Mouse (Mus musculus) induced T-regulatory cell, adult 2 months (primary cell): ENCODE measurements around the gene Plce1.
A peak's percentile ranks its signal among the peaks of the same experiment; 100 is the strongest.

Experiments
- DNase-seq: peaks from one replicate; pipeline ENCODE4 v3.0.0-alpha.2; 2012; ENCODE audit warnings: low read depth

The Plce1 gene

GRCm38 (mm10) chr19:38729264-38729663 is 248.4 kb downstream of the Plce1 start:
- no peak for DNase-seq

GRCm38 (mm10) chr19:38744546-38744945 is 263.6 kb downstream of the Plce1 start:
- no peak for DNase-seq

DNA sequence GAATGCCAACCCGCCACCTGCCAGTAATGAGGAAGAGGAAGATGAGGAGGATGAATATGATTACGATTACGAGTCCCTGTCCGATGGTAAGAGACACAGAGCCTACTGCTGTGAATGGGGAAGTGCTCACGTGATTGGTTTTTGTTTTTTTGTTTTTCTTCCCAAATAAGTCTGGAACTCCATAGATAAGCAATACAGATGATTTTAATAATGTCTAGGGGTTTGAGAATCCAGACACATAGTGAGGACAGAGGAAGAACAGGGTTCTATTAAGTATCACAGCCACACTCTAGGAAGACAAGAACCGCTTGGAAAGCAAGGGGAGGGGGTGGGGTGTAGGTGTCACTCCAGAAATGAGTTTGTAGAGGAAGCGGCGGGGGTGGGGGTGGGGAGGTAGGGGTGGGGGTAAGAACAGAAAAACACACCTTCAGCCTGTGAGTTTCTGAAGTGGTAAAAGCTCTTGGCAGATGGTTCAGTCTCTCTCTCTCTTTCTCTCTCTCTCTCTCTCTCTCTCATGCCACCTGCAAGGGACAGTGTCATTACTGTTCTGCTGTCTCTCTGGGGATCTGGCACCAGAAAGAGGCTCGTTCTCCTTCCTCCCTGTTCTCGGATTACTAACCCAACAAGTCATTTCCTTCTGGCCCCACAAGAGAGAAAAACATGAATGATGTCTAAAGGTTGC is 265.0 kb downstream of the Plce1 start:
- DNase-seq: peak; percentile 74

GRCm38 (mm10) chr19:38746492-38747014 is 265.6 kb downstream of the Plce1 start:
- DNase-seq: no peak

- peak; percentile 33 for DNase-seq
These were observed 269.3 kb downstream of the Plce1 start for GRCm38 (mm10) chr19:38750192-38750591.

- DNase-seq: no peak
These were observed 276.3 kb downstream of the Plce1 start for GRCm38 (mm10) chr19:38757161-38757560.

DNA sequence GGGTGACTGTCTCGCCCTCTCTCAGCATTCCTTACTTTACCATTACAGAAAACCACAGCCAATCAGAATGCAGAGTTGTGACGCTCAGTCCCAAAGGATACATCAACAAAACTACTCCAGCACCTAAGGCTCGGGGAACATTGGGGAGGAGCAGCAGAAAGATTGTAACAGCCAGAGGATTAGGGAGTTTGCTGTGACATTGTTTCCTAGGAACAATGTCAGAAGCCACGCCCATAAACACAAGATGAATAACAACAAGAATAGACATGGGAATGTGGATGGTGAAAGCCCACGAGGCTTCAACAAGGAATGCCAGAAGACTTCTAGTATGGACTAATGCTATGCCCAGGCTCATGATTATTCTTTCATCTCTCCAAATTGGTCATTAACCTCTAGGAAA is 277.1 kb downstream of the Plce1 start:
- DNase-seq: no peak

GRCm38 (mm10) chr19:38758685-38759472 is 278.0 kb downstream of the Plce1 start:
- no peak for DNase-seq

GRCm38 (mm10) chr19:38760441-38760840 is 279.5 kb downstream of the Plce1 start:
- DNase-seq: no peak

GRCm38 (mm10) chr19:38766306-38766705 is 285.4 kb downstream of the Plce1 start:
- DNase-seq: no peak

DNA sequence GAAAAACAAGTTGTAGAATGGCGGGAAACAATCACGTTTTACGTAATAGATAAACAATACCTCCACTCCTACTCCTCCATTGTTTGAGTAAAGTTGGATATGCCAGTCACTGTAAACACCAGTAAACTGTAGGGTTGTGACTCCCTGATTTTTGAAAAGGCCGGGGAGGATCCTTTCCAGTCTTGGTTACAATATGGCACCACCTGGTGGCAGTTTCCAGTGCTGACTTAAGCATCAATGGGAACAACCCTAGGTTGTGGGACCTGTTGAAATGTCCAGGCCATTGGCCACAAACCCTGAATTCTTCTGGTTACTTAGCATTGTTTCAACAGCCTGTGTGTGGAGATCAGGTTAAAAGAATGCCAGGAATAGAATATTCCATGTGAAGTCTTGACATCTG is 294.6 kb downstream of the Plce1 start:
- peak; percentile 54 for DNase-seq

DNA sequence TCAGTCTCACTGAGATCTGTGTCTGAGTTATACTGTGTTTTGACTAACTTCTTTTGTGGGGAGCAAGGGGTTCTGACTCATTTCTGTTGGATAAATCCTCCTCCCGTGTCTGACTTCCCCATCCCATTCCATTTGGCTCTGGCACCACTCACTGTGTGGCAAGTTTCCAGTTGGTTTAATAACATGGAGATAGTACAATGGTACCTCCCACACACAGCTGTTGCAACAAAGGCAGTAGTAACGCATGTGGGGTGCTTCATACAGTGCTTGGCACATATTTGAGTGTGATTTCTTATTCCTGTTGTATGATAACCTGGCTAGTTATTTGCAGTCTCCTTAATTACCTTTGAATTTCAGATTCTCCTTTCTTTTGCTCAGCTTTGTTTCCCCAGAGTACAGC is 297.9 kb downstream of the Plce1 start:
- DNase-seq: no peak

- DNase-seq: no peak
These were observed 302.6 kb downstream of the Plce1 start for GRCm38 (mm10) chr19:38783542-38783941.

DNA sequence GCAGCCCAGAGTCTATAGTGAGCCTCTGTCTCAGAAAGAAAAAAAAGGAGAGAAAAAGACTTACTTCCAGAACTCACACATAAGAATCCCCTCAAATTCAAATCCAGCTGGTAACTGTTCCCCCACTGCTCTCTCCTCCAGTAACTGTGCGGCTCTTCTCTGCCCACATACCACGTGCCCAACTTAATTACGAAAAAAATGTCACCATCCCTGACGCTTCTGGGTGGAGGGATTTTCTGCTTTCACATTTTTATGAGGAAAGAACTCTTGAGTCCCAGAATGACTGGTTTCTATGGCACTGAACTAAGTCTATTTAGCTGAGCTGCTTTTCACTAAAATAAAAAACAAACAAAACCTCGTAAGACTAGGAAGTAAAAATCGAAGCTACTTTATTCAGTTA is 306.8 kb downstream of the Plce1 start:
- DNase-seq: no peak

GRCm38 (mm10) chr19:38793563-38794045 is 312.7 kb downstream of the Plce1 start:
- no peak for DNase-seq

GRCm38 (mm10) chr19:38796546-38796945 is 315.6 kb downstream of the Plce1 start:
- no peak for DNase-seq

DNA sequence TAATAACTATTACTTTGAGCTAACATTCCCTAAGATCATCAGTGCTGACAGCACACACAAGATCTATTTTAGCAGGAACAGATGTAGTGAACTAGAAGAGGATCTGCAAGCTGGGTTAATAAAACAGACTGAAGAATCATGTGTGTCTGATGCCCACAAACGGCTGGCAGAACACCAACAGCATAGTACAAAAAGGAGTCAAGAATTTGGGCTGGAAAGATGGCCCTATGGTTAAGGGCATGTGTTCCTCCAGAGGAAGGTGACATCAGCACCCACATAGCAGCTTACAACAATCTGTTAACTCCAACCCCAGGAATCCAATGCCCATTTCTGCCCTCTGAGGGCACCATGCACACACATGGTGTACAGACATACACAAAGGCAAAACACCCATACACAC is 317.4 kb downstream of the Plce1 start:
- no peak for DNase-seq

- DNase-seq: no peak
These were observed 317.9 kb downstream of the Plce1 start for GRCm38 (mm10) chr19:38798801-38799200.

DNA sequence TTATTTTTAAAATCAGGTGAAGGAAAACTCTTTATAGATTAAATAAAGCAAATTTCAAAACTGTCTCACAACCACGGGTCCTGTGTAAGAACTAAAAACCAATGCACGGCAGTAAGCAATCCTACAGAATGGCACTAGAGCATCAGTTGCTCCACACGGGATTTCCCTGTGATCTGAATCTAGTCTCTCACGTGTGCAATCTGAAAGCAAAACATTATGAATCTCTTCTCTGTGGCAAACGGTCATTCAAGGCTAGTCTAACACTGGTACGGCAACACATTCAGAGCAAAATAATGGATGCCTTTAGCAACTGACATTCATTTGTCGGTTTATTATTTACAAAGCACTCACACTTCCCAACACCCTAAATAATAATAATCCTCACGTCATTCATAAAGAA is 337.3 kb downstream of the Plce1 start:
- DNase-seq: peak; percentile 39

- peak; percentile 95 for DNase-seq
These were observed 338.0 kb downstream of the Plce1 start, which contains the start of gene Noc3l for GRCm38 (mm10) chr19:38818766-38819426. Noc3l (minus strand) TSS chr19:38819237.

GRCm38 (mm10) chr19:38819427-38819802 is 338.5 kb downstream of the Plce1 start:
- DNase-seq: no peak

DNA sequence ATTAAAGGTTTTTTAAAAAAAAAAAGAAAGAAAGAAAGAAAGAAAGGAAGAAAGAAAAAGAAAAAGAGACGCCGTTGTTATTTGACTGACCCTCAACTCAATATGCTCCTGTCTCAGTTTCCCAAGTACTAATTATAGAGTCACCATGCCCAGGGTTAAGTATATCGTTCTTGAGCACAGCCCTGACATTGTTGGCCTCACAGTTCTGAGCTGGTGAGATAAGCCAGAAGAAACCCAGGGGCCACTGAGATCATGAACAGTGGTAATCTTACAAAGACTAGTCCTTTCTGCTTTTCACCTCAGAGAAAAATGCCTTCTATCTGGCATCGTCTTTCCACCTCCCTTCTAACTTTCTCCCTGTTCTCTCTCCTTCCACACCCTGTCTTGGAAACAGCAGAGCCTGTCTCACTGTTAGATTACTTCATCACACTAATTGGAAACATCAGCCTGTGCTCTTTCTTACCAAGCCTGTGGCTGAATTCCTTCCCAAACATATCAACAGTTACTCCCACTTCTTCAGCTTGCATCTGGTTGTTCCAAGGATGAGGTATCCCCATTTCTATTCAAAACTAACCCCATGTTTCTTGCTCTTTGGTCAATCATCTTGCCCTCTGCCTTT is 339.4 kb downstream of the Plce1 start:
- no peak for DNase-seq
